Mouse (Mus musculus): ENCODE measurements at regions not wholly inside any gene's neighbourhood (a gene's known extent, or its start where the extent isn't known, plus 50 kb on each side); places are given as distances from the start of the nearest gene placed in this dataset.

- Histone ChIP-seq H3K9me3 (replicated peaks) (no peaks in the 10 kb centered on the region), H3K36me3 (no peaks in the 10 kb centered on the region), H3K9ac (no peak overlapping the region), H3K4me2 (no peak overlapping the region; the same call in 1 of the 2 replicates), H3K4me3 (no peak overlapping the region), H3K27me3 (no peaks in the 10 kb centered on the region), H3K4me1 (replicated peaks) (peaks cover 22% of the 10 kb centered on the region), H3K27ac (peak overlapping the region; percentile 57; the same call in 1 of the 2 replicates)
- ATAC-seq (replicated peaks; ENCODE audit: insufficient number of reproducible peaks, insufficient read depth, low FRiP score, low read depth), result peak; percentile 54; the same call in 1 of the 2 replicates
- 40% methylated on average over 7 of the region's 7 CpGs for WGBS
Measured at GRCm38 (mm10) chr15:10814709-10815108, 100.3 kb upstream of the Rai14 start.

GRCm38 (mm10) chr15:10816213-10816621 is 101.8 kb upstream of the Rai14 start:
- H3K9me3 ChIP-seq (replicated peaks), result no peaks in the 10 kb centered on the region
- H3K36me3 ChIP-seq, result no peaks in the 10 kb centered on the region
- H3K4me1 ChIP-seq (replicated peaks), result peaks cover 22% of the 10 kb centered on the region
- no peak overlapping the region for H3K4me2 ChIP-seq
- 66% methylated on average over 3 of the region's 3 CpGs for WGBS
- no peak overlapping the region for H3K4me3 ChIP-seq
- no peaks in the 10 kb centered on the region for H3K27me3 ChIP-seq
- ATAC-seq (replicated peaks; ENCODE audit: insufficient number of reproducible peaks, insufficient read depth, low FRiP score, low read depth), result no peak
- no peak overlapping the region for H3K27ac ChIP-seq
- no peak overlapping the region for H3K9ac ChIP-seq

GRCm38 (mm10) chr15:10818216-10818615 is 103.8 kb upstream of the Rai14 start:
- peak overlapping the region; percentile 77 for H3K27ac ChIP-seq
- ATAC-seq (replicated peaks; ENCODE audit: insufficient number of reproducible peaks, insufficient read depth, low FRiP score, low read depth), result peak; percentile 90
- 0 out of 2 replicates have a peak overlapping the region, but pooled peaks have one; percentile 17 for H3K4me2 ChIP-seq
- WGBS, result 39% methylated on average over 6 of the region's 6 CpGs
- peaks cover 22% of the 10 kb centered on the region for H3K4me1 ChIP-seq (replicated peaks)
- no peaks in the 10 kb centered on the region for H3K36me3 ChIP-seq
- no peaks in the 10 kb centered on the region for H3K9me3 ChIP-seq (replicated peaks)
- H3K27me3 ChIP-seq, result no peaks in the 10 kb centered on the region
- no peak overlapping the region for H3K9ac ChIP-seq
- H3K4me3 ChIP-seq, result no peak overlapping the region

- Histone ChIP-seq H3K4me1 (replicated peaks) (peaks cover 22% of the 10 kb centered on the region), H3K4me2 (0 out of 2 replicates have a peak overlapping the region, but pooled peaks have one; percentile 17), H3K9me3 (replicated peaks) (no peaks in the 10 kb centered on the region), H3K9ac (no peak overlapping the region), H3K4me3 (no peak overlapping the region), H3K27ac (peak overlapping the region; percentile 77), H3K27me3 (no peaks in the 10 kb centered on the region), H3K36me3 (no peaks in the 10 kb centered on the region)
- ATAC-seq (replicated peaks; ENCODE audit: insufficient number of reproducible peaks, insufficient read depth, low FRiP score, low read depth), result no peak
- 77% methylated on average over 1 of the region's 1 CpGs for WGBS
Measured at GRCm38 (mm10) chr15:10818706-10819105, 104.3 kb upstream of the Rai14 start.

- WGBS, result 73% methylated on average over 5 of the region's 5 CpGs
- H3K4me3 ChIP-seq, result no peak overlapping the region
- no peaks in the 10 kb centered on the region for H3K27me3 ChIP-seq
- no peak overlapping the region for H3K4me2 ChIP-seq
- no peaks in the 10 kb centered on the region for H3K36me3 ChIP-seq
- no peaks in the 10 kb centered on the region for H3K9me3 ChIP-seq (replicated peaks)
- H3K4me1 ChIP-seq (replicated peaks), result peaks cover 4% of the 10 kb centered on the region; the same call in 1 of the 2 replicates
- H3K9ac ChIP-seq, result no peak overlapping the region
- ATAC-seq (replicated peaks; ENCODE audit: insufficient number of reproducible peaks, insufficient read depth, low FRiP score, low read depth), result no peak
- no peak overlapping the region for H3K27ac ChIP-seq
Measured at GRCm38 (mm10) chr15:10823933-10824332, 109.5 kb upstream of the Rai14 start.

- Histone ChIP-seq H3K4me2 (no peak overlapping the region), H3K36me3 (no peaks in the 10 kb centered on the region), H3K4me1 (replicated peaks) (peaks cover 4% of the 10 kb centered on the region; the same call in 1 of the 2 replicates), H3K27me3 (no peaks in the 10 kb centered on the region), H3K4me3 (no peak overlapping the region), H3K27ac (no peak overlapping the region), H3K9ac (no peak overlapping the region), H3K9me3 (replicated peaks) (no peaks in the 10 kb centered on the region)
- 56% methylated on average over 5 of the region's 5 CpGs for WGBS
- ATAC-seq (replicated peaks; ENCODE audit: insufficient number of reproducible peaks, insufficient read depth, low FRiP score, low read depth), result no peak
Measured at GRCm38 (mm10) chr15:10829588-10829987, 115.2 kb upstream of the Rai14 start.

GRCm38 (mm10) chr15:10830478-10830877 is 116.1 kb upstream of the Rai14 start:
- H3K9ac ChIP-seq, result no peak overlapping the region
- H3K36me3 ChIP-seq, result no peaks in the 10 kb centered on the region
- H3K4me2 ChIP-seq, result no peak overlapping the region
- 55% methylated on average over 5 of the region's 5 CpGs for WGBS
- H3K4me3 ChIP-seq, result no peak overlapping the region
- H3K9me3 ChIP-seq (replicated peaks), result no peaks in the 10 kb centered on the region
- peaks cover 4% of the 10 kb centered on the region; the same call in 1 of the 2 replicates for H3K4me1 ChIP-seq (replicated peaks)
- no peak overlapping the region for H3K27ac ChIP-seq
- H3K27me3 ChIP-seq, result no peaks in the 10 kb centered on the region
- ATAC-seq (replicated peaks; ENCODE audit: insufficient number of reproducible peaks, insufficient read depth, low FRiP score, low read depth), result no peak

GRCm38 (mm10) chr15:10831106-10831505 is 116.7 kb upstream of the Rai14 start:
- 44% methylated on average over 5 of the region's 5 CpGs for WGBS
- H3K4me3 ChIP-seq, result no peak overlapping the region
- H3K36me3 ChIP-seq, result no peaks in the 10 kb centered on the region
- H3K9me3 ChIP-seq (replicated peaks), result no peaks in the 10 kb centered on the region
- H3K27me3 ChIP-seq, result no peaks in the 10 kb centered on the region
- no peak for ATAC-seq (replicated peaks; ENCODE audit: insufficient number of reproducible peaks, insufficient read depth, low FRiP score, low read depth)
- no peak overlapping the region for H3K27ac ChIP-seq
- H3K4me1 ChIP-seq (replicated peaks), result peaks cover 4% of the 10 kb centered on the region; the same call in 1 of the 2 replicates
- no peak overlapping the region for H3K4me2 ChIP-seq
- no peak overlapping the region for H3K9ac ChIP-seq

- Histone ChIP-seq H3K27me3 (no peaks in the 10 kb centered on the region), H3K9ac (no peak overlapping the region), H3K9me3 (replicated peaks) (no peaks in the 10 kb centered on the region), H3K4me3 (no peak overlapping the region), H3K4me2 (no peak overlapping the region), H3K27ac (no peak overlapping the region), H3K4me1 (replicated peaks) (peaks cover 4% of the 10 kb centered on the region; the same call in 1 of the 2 replicates), H3K36me3 (no peaks in the 10 kb centered on the region)
- whole genome bisulfite sequencing, result 51% methylated on average over 1 of the region's 1 CpGs
- no peak for ATAC-seq (replicated peaks; ENCODE audit: insufficient number of reproducible peaks, insufficient read depth, low FRiP score, low read depth)
Measured at GRCm38 (mm10) chr15:10832331-10832730, 117.9 kb upstream of the Rai14 start.

GRCm38 (mm10) chr15:10833866-10834571 is 118.1 kb upstream of the C1qtnf3 start:
- Histone ChIP-seq H3K4me2 (no peak overlapping the region), H3K9me3 (replicated peaks) (no peaks in the 10 kb centered on the region), H3K9ac (no peak overlapping the region), H3K27me3 (no peaks in the 10 kb centered on the region), H3K36me3 (no peaks in the 10 kb centered on the region), H3K4me1 (replicated peaks) (peaks cover 4% of the 10 kb centered on the region; the same call in 1 of the 2 replicates), H3K27ac (no peak overlapping the region), H3K4me3 (no peak overlapping the region)
- WGBS, result 48% methylated on average over 7 of the region's 7 CpGs
- ATAC-seq (replicated peaks; ENCODE audit: insufficient number of reproducible peaks, insufficient read depth, low FRiP score, low read depth), result no peak; the same call in 1 of the 2 replicates

- WGBS, result 83% methylated on average over 1 of the region's 1 CpGs
- no peak for ATAC-seq (replicated peaks; ENCODE audit: insufficient number of reproducible peaks, insufficient read depth, low FRiP score, low read depth)
Measured at GRCm38 (mm10) chr15:10838584-10839288, 113.4 kb upstream of the C1qtnf3 start.

More at GRCm38 (mm10) chr15:10838584-10839288, 113.4 kb upstream of the C1qtnf3 start:
- no peaks in the 10 kb centered on the region for H3K9me3 ChIP-seq (replicated peaks)
- H3K36me3 ChIP-seq, result no peaks in the 10 kb centered on the region
- no peak overlapping the region for H3K27ac ChIP-seq
- no peak overlapping the region for H3K9ac ChIP-seq
- no peaks in the 10 kb centered on the region for H3K27me3 ChIP-seq
- H3K4me2 ChIP-seq, result no peak overlapping the region
- no peak overlapping the region for H3K4me3 ChIP-seq
- H3K4me1 ChIP-seq (replicated peaks), result no peaks in the 10 kb centered on the region
